ENCODE assay signal across 9 mouse cellular contexts in genomic region chr11:72397072-72397471, GRCm38 (mm10). TPM values are rescaled to one million over a fixed set of nuclear protein-coding genes. Genes with fewer than 3 reads are reported as not detected.
DNase-seq lines count a peak whose midpoint lies in the region; ATAC-seq and TF ChIP-seq lines count a peak whose summit lies in the region.
"Had no signal": no experiment of that assay in that cellular context is flagged by ENCODE, and none has a peak within 500 bp of the region (broad histone marks: within the 10 kb centered on the region; RNA-seq: fewer than 3 reads in every experiment).

No protein-coding gene starts in this region.

- no peaks in the 10 kb centered on the region for H3K27me3 ChIP-seq in kidney, adult 2 months (replicated peaks; ENCODE audit: control insufficient read depth, insufficient read depth, low read length)
- H3K27me3 ChIP-seq in kidney, embryonic 16.5 days (ENCODE audit: insufficient read depth, low read length), result no peaks in the 10 kb centered on the region
- H3K27me3 ChIP-seq in heart, embryonic 10.5 days (ENCODE audit: insufficient read depth, poor library complexity, severe bottlenecking), result no peaks in the 10 kb centered on the region
- no peaks in the 10 kb centered on the region for H3K27me3 ChIP-seq in limb, embryonic 14.5 days (ENCODE audit: control insufficient read depth, insufficient read depth, low read length)
- H3K27me3 ChIP-seq in forebrain, embryonic 11.5 days (ENCODE audit: control insufficient read depth, insufficient read depth, low read length), result no peaks in the 10 kb centered on the region
- no peaks in the 10 kb centered on the region for H3K27me3 ChIP-seq in hindbrain, embryonic 16.5 days (replicated peaks; ENCODE audit: control insufficient read depth, insufficient read depth, low read length)

- no peak overlapping the region for H3K4me2 ChIP-seq in kidney, embryonic 16.5 days (replicated peaks; ENCODE audit: low read depth, low read length)
- no peak overlapping the region for H3K4me2 ChIP-seq in limb, embryonic 14.5 days (replicated peaks; ENCODE audit: low read depth, low read length, severe bottlenecking)
- no peak overlapping the region for H3K4me2 ChIP-seq in forebrain, embryonic 11.5 days (ENCODE audit: low read depth, low read length, severe bottlenecking)
- H3K4me2 ChIP-seq in hindbrain, embryonic 16.5 days (ENCODE audit: low read length), result no peak overlapping the region

- no peak for TF ChIP-seq CTCF in kidney, adult 2 months (conservative IDR thresholded peaks at IDR 0.05; ENCODE audit: insufficient read depth, insufficient read length, low read depth, low read length)

- H3K4me1 ChIP-seq in kidney, adult 2 months (ENCODE audit: control insufficient read depth, insufficient read depth, low read length), result peaks cover 10% of the 10 kb centered on the region
- peaks cover 60% of the 10 kb centered on the region for H3K4me1 ChIP-seq in kidney, embryonic 16.5 days (ENCODE audit: insufficient read depth, low read length)
- peaks cover 68% of the 10 kb centered on the region for H3K4me1 ChIP-seq in heart, embryonic 10.5 days
- H3K4me1 ChIP-seq in limb, embryonic 14.5 days (ENCODE audit: control insufficient read depth, insufficient read depth, low read length), result peaks cover 18% of the 10 kb centered on the region
- no peaks in the 10 kb centered on the region for H3K4me1 ChIP-seq in forebrain, embryonic 11.5 days (replicated peaks; ENCODE audit: control insufficient read depth, insufficient read depth, low read length)
- H3K4me1 ChIP-seq in hindbrain, embryonic 16.5 days (ENCODE audit: control insufficient read depth, insufficient read depth, low read depth, low read length), result 0 out of 2 replicates have a peak, but pooled peaks cover 3% of the 10 kb centered on the region

- no peak overlapping the region for H3K27ac ChIP-seq in kidney, adult 2 months (ENCODE audit: insufficient read depth, low read depth, low read length)
- H3K27ac ChIP-seq in kidney, embryonic 16.5 days (ENCODE audit: low read length), result no peak overlapping the region
- H3K27ac ChIP-seq in heart, embryonic 10.5 days, result peak overlapping the region; percentile 71; the same call in 1 of the 2 replicates
- H3K27ac ChIP-seq in limb, embryonic 14.5 days (replicated peaks; ENCODE audit: low read depth, low read length), result peak overlapping the region; percentile 52
- no peak overlapping the region for H3K27ac ChIP-seq in forebrain, embryonic 11.5 days (ENCODE audit: low read depth, low read length)
- no peak overlapping the region for H3K27ac ChIP-seq in hindbrain, embryonic 16.5 days (ENCODE audit: low read depth, low read length)

- H3K4me3 ChIP-seq in kidney, adult 2 months (ENCODE audit: insufficient read depth, low read depth, low read length), result no peak overlapping the region
- no peak overlapping the region for H3K4me3 ChIP-seq in kidney, embryonic 16.5 days (ENCODE audit: low read length)
- no peak overlapping the region for H3K4me3 ChIP-seq in heart, embryonic 10.5 days
- H3K4me3 ChIP-seq in limb, embryonic 14.5 days (replicated peaks; ENCODE audit: low read length), result no peak overlapping the region
- H3K4me3 ChIP-seq in forebrain, embryonic 11.5 days (ENCODE audit: low read depth, low read length), result no peak overlapping the region
- H3K4me3 ChIP-seq in hindbrain, embryonic 16.5 days (ENCODE audit: low read length), result no peak overlapping the region

- no peak for TF ChIP-seq POLR2A in kidney, adult 2 months (IDR thresholded peaks at IDR 0.05; ENCODE audit: low read depth, low read length)
- no peak for TF ChIP-seq POLR2A in limb, embryonic 14.5 days (IDR thresholded peaks at IDR 0.05; ENCODE audit: borderline replicate concordance, extremely low read depth, insufficient read depth, insufficient read length)

- peak; percentile 61 for DNase-seq in kidney, adult 2 months
- DNase-seq in adrenal gland, postnatal 25 days, result peak; percentile 66
- no peak for DNase-seq in heart, embryonic 10.5 days (ENCODE audit: low spot score)
- DNase-seq in limb, embryonic 14.5 days (ENCODE audit: low spot score), result peak; percentile 58
- DNase-seq in forebrain, embryonic 11.5 days (ENCODE audit: low spot score), result no peak
- DNase-seq in left cerebral cortex, postnatal 14 days (ENCODE audit: low spot score in 2 of 2), result no peak

- WGBS in kidney, adult 2 months, result 44% methylated on average over 10 of the region's 10 CpGs
- 71% methylated on average over 10 of the region's 10 CpGs for WGBS in kidney, embryonic 16.5 days
- 62% methylated on average over 10 of the region's 10 CpGs for WGBS in heart, embryonic 10.5 days
- WGBS in limb, embryonic 14.5 days, result 54% methylated on average over 10 of the region's 10 CpGs
- 90% methylated on average over 10 of the region's 10 CpGs for WGBS in forebrain, embryonic 11.5 days
- 61% methylated on average over 10 of the region's 10 CpGs for WGBS in hindbrain, embryonic 16.5 days

- intact Hi-C loops in left cerebral cortex, postnatal 14 days (cut with DNase I), result no loop called here

- no peak overlapping the region for H3K9ac ChIP-seq in kidney, embryonic 16.5 days (replicated peaks; ENCODE audit: low read length)
- H3K9ac ChIP-seq in limb, embryonic 14.5 days (ENCODE audit: low read depth, low read length, severe bottlenecking), result no peak overlapping the region
- H3K9ac ChIP-seq in forebrain, embryonic 11.5 days (ENCODE audit: low read length), result no peak overlapping the region
- no peak overlapping the region for H3K9ac ChIP-seq in hindbrain, embryonic 16.5 days (ENCODE audit: low read depth, low read length)

- no peaks in the 10 kb centered on the region for H3K36me3 ChIP-seq in kidney, adult 2 months (ENCODE audit: control insufficient read depth, insufficient read depth, low read length)
- H3K36me3 ChIP-seq in kidney, embryonic 16.5 days (ENCODE audit: insufficient read depth, low read length), result peaks cover 36% of the 10 kb centered on the region
- H3K36me3 ChIP-seq in heart, embryonic 10.5 days, result peaks cover 86% of the 10 kb centered on the region
- peaks cover 6% of the 10 kb centered on the region; the same call in 1 of the 2 replicates for H3K36me3 ChIP-seq in limb, embryonic 14.5 days (ENCODE audit: control insufficient read depth, insufficient read depth, low read length)
- no peaks in the 10 kb centered on the region for H3K36me3 ChIP-seq in forebrain, embryonic 11.5 days (ENCODE audit: control insufficient read depth, insufficient read depth, low read length)
- no peaks in the 10 kb centered on the region; the same call in 1 of the 2 replicates for H3K36me3 ChIP-seq in hindbrain, embryonic 16.5 days (ENCODE audit: control insufficient read depth, insufficient read depth, low read length)

- no peak for ATAC-seq in kidney, embryonic 16.5 days (ENCODE audit: low FRiP score, low TSS enrichment)
- peak; percentile 39; the same call in 1 of the 2 replicates for ATAC-seq in limb, embryonic 14.5 days (ENCODE audit: low FRiP score, low read depth)
- ATAC-seq in forebrain, embryonic 11.5 days (replicated peaks; ENCODE audit: low FRiP score), result no peak
- ATAC-seq in hindbrain, embryonic 16.5 days, result no peak

- H3K9me3 ChIP-seq in kidney, embryonic 16.5 days (ENCODE audit: low read length), result no peaks in the 10 kb centered on the region
- no peaks in the 10 kb centered on the region for H3K9me3 ChIP-seq in heart, embryonic 10.5 days
- no peaks in the 10 kb centered on the region for H3K9me3 ChIP-seq in limb, embryonic 14.5 days (ENCODE audit: control insufficient read depth, low read length)
- no peaks in the 10 kb centered on the region for H3K9me3 ChIP-seq in forebrain, embryonic 11.5 days (ENCODE audit: control insufficient read depth, low read length)
- H3K9me3 ChIP-seq in hindbrain, embryonic 16.5 days (ENCODE audit: control insufficient read depth, low read length), result no peaks in the 10 kb centered on the region

RNA-seq across cellular contexts. Expression of gene Smtnl2, which starts 14.4 kb away (rescaled TPM):
- polyA plus RNA-seq in kidney, adult 2 months (2012; rRNA removed), result 20.3 and 22.1 TPM in 2 replicates
- 109 and 124 TPM in 2 replicates for polyA plus RNA-seq in kidney, embryonic 16.5 days (2015; fragmentation: Nextera tagmentation; extraction: Ambion mirVana)
- 2.6 and 2.7 TPM in 2 replicates for total RNA-seq in adrenal gland, postnatal 25 days (2021)
- polyA plus RNA-seq in heart, embryonic 10.5 days (2016; fragmentation: Nextera tagmentation; extraction: Ambion mirVana), result 148 and 184 TPM in 2 replicates
- polyA plus RNA-seq in limb, embryonic 14.5 days (2012; rRNA removed), result 23.9 and 24.2 TPM in 2 replicates
- 31.9 and 33.2 TPM in 2 replicates for polyA plus RNA-seq in limb, embryonic 14.5 days (2014; fragmentation: Nextera tagmentation; extraction: Ambion mirVana)
- polyA plus RNA-seq in forebrain, embryonic 11.5 days (2014; fragmentation: Nextera tagmentation; extraction: Ambion mirVana), result 5.0 and 7.0 TPM in 2 replicates
- polyA plus RNA-seq in hindbrain, embryonic 16.5 days (2015; fragmentation: Nextera tagmentation; extraction: Ambion mirVana), result 12.3 and 12.4 TPM in 2 replicates
- 1 to 10 TPM in 1 of 2 experiments, under 1 TPM in 1; 0.59 to 1.1 TPM for total RNA-seq in left cerebral cortex, postnatal 14 days (2021)

RNA-seq across cellular contexts. Expression of gene Tekt1, which starts 34.8 kb away (rescaled TPM):
- polyA plus RNA-seq in kidney, adult 2 months (2012; rRNA removed), result 0.13 TPM in 1 of 2 replicates, not detected in the other
- 6.1 and 6.5 TPM in 2 replicates for polyA plus RNA-seq in kidney, embryonic 16.5 days (2015; fragmentation: Nextera tagmentation; extraction: Ambion mirVana)
- 0.21 TPM in 1 of 2 replicates, not detected in the other for total RNA-seq in adrenal gland, postnatal 25 days (2021)
- 0.39 and 2.0 TPM in 2 replicates for polyA plus RNA-seq in heart, embryonic 10.5 days (2016; fragmentation: Nextera tagmentation; extraction: Ambion mirVana)
- 0.87 and 1.3 TPM in 2 replicates for polyA plus RNA-seq in limb, embryonic 14.5 days (2012; rRNA removed)
- 1.5 and 2.2 TPM in 2 replicates for polyA plus RNA-seq in limb, embryonic 14.5 days (2014; fragmentation: Nextera tagmentation; extraction: Ambion mirVana)
- 5.2 and 5.3 TPM in 2 replicates for polyA plus RNA-seq in forebrain, embryonic 11.5 days (2014; fragmentation: Nextera tagmentation; extraction: Ambion mirVana)
- 9.0 and 9.6 TPM in 2 replicates for polyA plus RNA-seq in hindbrain, embryonic 16.5 days (2015; fragmentation: Nextera tagmentation; extraction: Ambion mirVana)
- total RNA-seq in left cerebral cortex, postnatal 14 days (2021), result 1 to 10 TPM; 1.3 to 1.7 TPM

RNA-seq across cellular contexts. Expression of gene Ggt6, which starts 38.3 kb away (rescaled TPM):
- polyA plus RNA-seq in kidney, adult 2 months (2012; rRNA removed), result 24.3 and 29.3 TPM in 2 replicates
- polyA plus RNA-seq in kidney, embryonic 16.5 days (2015; fragmentation: Nextera tagmentation; extraction: Ambion mirVana), result 1.6 and 2.2 TPM in 2 replicates
- 3.7 and 4.4 TPM in 2 replicates for total RNA-seq in adrenal gland, postnatal 25 days (2021)
- polyA plus RNA-seq in heart, embryonic 10.5 days (2016; fragmentation: Nextera tagmentation; extraction: Ambion mirVana), result not detected in 2 replicates
- polyA plus RNA-seq in limb, embryonic 14.5 days (2012; rRNA removed), result 4.6 and 4.9 TPM in 2 replicates
- 4.8 and 5.9 TPM in 2 replicates for polyA plus RNA-seq in limb, embryonic 14.5 days (2014; fragmentation: Nextera tagmentation; extraction: Ambion mirVana)
- not detected in 2 replicates for polyA plus RNA-seq in forebrain, embryonic 11.5 days (2014; fragmentation: Nextera tagmentation; extraction: Ambion mirVana)
- polyA plus RNA-seq in hindbrain, embryonic 16.5 days (2015; fragmentation: Nextera tagmentation; extraction: Ambion mirVana), result not detected in 2 replicates
- total RNA-seq in left cerebral cortex, postnatal 14 days (2021), result not detected
- total RNA-seq: layer of hippocampus, postnatal 14 days had no signal

RNA-seq across cellular contexts. Expression of gene Mybbp1a, which starts 44.1 kb away (rescaled TPM):
- 27.0 and 28.6 TPM in 2 replicates for polyA plus RNA-seq in kidney, adult 2 months (2012; rRNA removed)
- polyA plus RNA-seq in kidney, embryonic 16.5 days (2015; fragmentation: Nextera tagmentation; extraction: Ambion mirVana), result 175 and 177 TPM in 2 replicates
- total RNA-seq in adrenal gland, postnatal 25 days (2021), result 83.9 and 101 TPM in 2 replicates
- 133 and 186 TPM in 2 replicates for polyA plus RNA-seq in heart, embryonic 10.5 days (2016; fragmentation: Nextera tagmentation; extraction: Ambion mirVana)
- 103 and 110 TPM in 2 replicates for polyA plus RNA-seq in limb, embryonic 14.5 days (2012; rRNA removed)
- polyA plus RNA-seq in limb, embryonic 14.5 days (2014; fragmentation: Nextera tagmentation; extraction: Ambion mirVana), result 123 and 127 TPM in 2 replicates
- 165 and 166 TPM in 2 replicates for polyA plus RNA-seq in forebrain, embryonic 11.5 days (2014; fragmentation: Nextera tagmentation; extraction: Ambion mirVana)
- polyA plus RNA-seq in hindbrain, embryonic 16.5 days (2015; fragmentation: Nextera tagmentation; extraction: Ambion mirVana), result 54.2 and 63.0 TPM in 2 replicates
- total RNA-seq in left cerebral cortex, postnatal 14 days (2021), result 10 to 100 TPM; 45.4 to 50.6 TPM

Comparison
In these comparisons a context has a peak if more than half of its experiments do, and no peak if none do; other contexts are left out.
1. DNase-seq: peak in kidney, adult 2 months (single experiment), adrenal gland, postnatal 25 days (single experiment) and limb, embryonic 14.5 days (single experiment); none in heart, embryonic 10.5 days (single experiment), forebrain, embryonic 11.5 days (single experiment) and left cerebral cortex, postnatal 14 days (0 of 2).
2. H3K27ac ChIP-seq: peak in heart, embryonic 10.5 days (single experiment) and limb, embryonic 14.5 days (single experiment); none in kidney, adult 2 months (single experiment), kidney, embryonic 16.5 days (single experiment), forebrain, embryonic 11.5 days (single experiment) and hindbrain, embryonic 16.5 days (single experiment).